Mouse (Mus musculus): ENCODE results near the gene Ccdc27.

Ccdc27 gene

GRCm38 (mm10) chr4:154042577-154042976, at the start of gene Ccdc27:
Ccdc27 (minus strand) TSS chr4:154042677.
- DNase-seq (ENCODE audit: low spot score) = no peak

GRCm38 (mm10) chr4:154091356-154091755, 48.9 kb upstream of the Ccdc27 start:
- no peak for DNase-seq (ENCODE audit: low spot score)

GRCm38 (mm10) chr4:154089205-154089604, 46.7 kb upstream of the Ccdc27 start:
- no peak for DNase-seq (ENCODE audit: low spot score)

- DNase-seq (ENCODE audit: low spot score) = no peak
These were observed 44.0 kb upstream of the Ccdc27 start for GRCm38 (mm10) chr4:154086436-154086835.

- no peak for DNase-seq (ENCODE audit: low spot score)
These were observed 43.4 kb upstream of the Ccdc27 start for GRCm38 (mm10) chr4:154085856-154086255.

GRCm38 (mm10) chr4:154081974-154082373, 39.5 kb upstream of the Ccdc27 start:
- DNase-seq (ENCODE audit: low spot score) = no peak

- DNase-seq (ENCODE audit: low spot score) = no peak
These were observed 38.5 kb upstream of the Ccdc27 start for GRCm38 (mm10) chr4:154081021-154081420.

GRCm38 (mm10) chr4:154080211-154080610, 37.7 kb upstream of the Ccdc27 start:
- no peak for DNase-seq (ENCODE audit: low spot score)

- DNase-seq (ENCODE audit: low spot score) = no peak
These were observed 29.5 kb upstream of the Ccdc27 start for GRCm38 (mm10) chr4:154071941-154072340.

GRCm38 (mm10) chr4:154071521-154071920, 29.0 kb upstream of the Ccdc27 start:
- no peak for DNase-seq (ENCODE audit: low spot score)

- no peak for DNase-seq (ENCODE audit: low spot score)
These were observed 28.4 kb upstream of the Ccdc27 start for GRCm38 (mm10) chr4:154070896-154071295.

- DNase-seq (ENCODE audit: low spot score) = no peak
These were observed 22.6 kb upstream of the Ccdc27 start for GRCm38 (mm10) chr4:154064827-154065773.

- no peak for DNase-seq (ENCODE audit: low spot score)
These were observed 15.2 kb upstream of the Ccdc27 start for GRCm38 (mm10) chr4:154057696-154058095.

- no peak for DNase-seq (ENCODE audit: low spot score)
These were observed 14.2 kb upstream of the Ccdc27 start for GRCm38 (mm10) chr4:154056661-154057060.

- DNase-seq (ENCODE audit: low spot score) = no peak
These were observed 13.6 kb upstream of the Ccdc27 start for GRCm38 (mm10) chr4:154056046-154056445.

GRCm38 (mm10) chr4:154055482-154055881, 13.0 kb upstream of the Ccdc27 start:
- no peak for DNase-seq (ENCODE audit: low spot score)

GRCm38 (mm10) chr4:154053065-154053464, 10.6 kb upstream of the Ccdc27 start:
- DNase-seq (ENCODE audit: low spot score) = no peak

GRCm38 (mm10) chr4:154051401-154051800, 8.9 kb upstream of the Ccdc27 start:
- DNase-seq (ENCODE audit: low spot score) = no peak

GRCm38 (mm10) chr4:154045837-154046236, 3.4 kb upstream of the Ccdc27 start:
- DNase-seq (ENCODE audit: low spot score) = no peak

GRCm38 (mm10) chr4:154037123-154037522, 5.4 kb downstream of the Ccdc27 start:
- no peak for DNase-seq (ENCODE audit: low spot score)

GRCm38 (mm10) chr4:154028646-154029045, 13.8 kb downstream of the Ccdc27 start:
- no peak for DNase-seq (ENCODE audit: low spot score)

- no peak for DNase-seq (ENCODE audit: low spot score)
These were observed 14.4 kb downstream of the Ccdc27 start for GRCm38 (mm10) chr4:154028066-154028465.

- DNase-seq (ENCODE audit: low spot score) = no peak
These were observed 16.1 kb downstream of the Ccdc27 start for GRCm38 (mm10) chr4:154026441-154026761.

All from T-cell, adult 2 months (primary cell).